Mouse (Mus musculus) embryonic fibroblast, embryonic 13.5 days (primary cell): ENCODE results near the gene Cyb561d2. TPM values are rescaled to one million over a fixed set of nuclear protein-coding genes. Genes with fewer than 3 reads are reported as not detected.
"Not testable (repeated sequence)": the region's sequence is repeated elsewhere in the genome, so short reads cannot be mapped to it uniquely, and the experiment has no call there.

Source experiments
- H3K27ac ChIP-seq: 2 replicates; pipeline ENCODE4 v1.5.1; 2012; ENCODE audit warnings: low read length, control low read depth, inconsistent platforms; ENCODE audit not compliant: insufficient read depth
- H3K4me1 ChIP-seq: 2 replicates; pipeline ENCODE4 v1.6.1; 2011; ENCODE audit warnings: low read length; ENCODE audit not compliant: control insufficient read depth, insufficient read depth
- H3K4me3 ChIP-seq: 2 replicates; pipeline ENCODE4 v1.5.1; 2011; ENCODE audit warnings: mild to moderate bottlenecking, control low read depth, low read length; ENCODE audit not compliant: insufficient read depth
- CTCF ChIP-seq: IDR thresholded peaks from 2 replicates; pipeline ENCODE4 v1.5.1; 2011; ENCODE audit warnings: mild to moderate bottlenecking, control low read depth, low read length, moderate library complexity, borderline replicate concordance; ENCODE audit not compliant: insufficient read depth
- POLR2A ChIP-seq: IDR thresholded peaks from 2 replicates; pipeline ENCODE4 v1.6.1; 2011; ENCODE audit warnings: low read depth, mild to moderate bottlenecking, control low read depth, low read length, moderate library complexity
- polyA plus RNA-seq: library from polyadenylated mRNA; stranded (reverse); fragments of >200 nt; gene quantifications from 2 replicates; pipeline ENCODE4 v1.2.4, GENCODE M21; 2011; ENCODE audit warnings: low read depth; ENCODE audit not compliant: missing spikeins, insufficient read length

Gene Cyb561d2
- polyA plus RNA-seq, 1 experiment, result 18.3 TPM

- Histone ChIP-seq H3K27ac (no peak overlapping the region), H3K4me3 (no peak overlapping the region), H3K4me1 (no peaks in the 10 kb centered on the region)
- no peak for TF ChIP-seq POLR2A
These were observed 30.3 kb upstream of the Cyb561d2 start for GRCm38 (mm10) chr9:107572327-107572662.

- TF ChIP-seq CTCF (no peak), POLR2A (no peak)
- H3K27ac ChIP-seq, result no peak overlapping the region
- no peaks in the 10 kb centered on the region for H3K4me1 ChIP-seq
- no peak overlapping the region for H3K4me3 ChIP-seq
These were observed 29.7 kb upstream of the Cyb561d2 start for GRCm38 (mm10) chr9:107571534-107572326.

- H3K4me1 ChIP-seq, result no peaks in the 10 kb centered on the region
- no peak overlapping the region for H3K27ac ChIP-seq
- TF ChIP-seq POLR2A, result no peak
- no peak overlapping the region for H3K4me3 ChIP-seq
These were observed 28.9 kb upstream of the Cyb561d2 start for GRCm38 (mm10) chr9:107570845-107571244.

GRCm38 (mm10) chr9:107570016-107570415 is 28.0 kb upstream of the Cyb561d2 start:
- Histone ChIP-seq H3K4me3 (peak overlapping the region; percentile 81), H3K27ac (no peak overlapping the region), H3K4me1 (no peaks in the 10 kb centered on the region)
- no peak for TF ChIP-seq POLR2A
- no peak for TF ChIP-seq CTCF

- Histone ChIP-seq H3K4me1 (no peaks in the 10 kb centered on the region), H3K4me3 (peak overlapping the region; percentile 81), H3K27ac (peak overlapping the region; percentile 12; the same call in 1 of the 2 replicates)
- no peak for TF ChIP-seq CTCF
- TF ChIP-seq POLR2A, result no peak
These were observed 27.3 kb upstream of the Cyb561d2 start for GRCm38 (mm10) chr9:107569270-107569669.

GRCm38 (mm10) chr9:107568331-107569261 is 26.6 kb upstream of the Cyb561d2 start:
- peak overlapping the region; percentile 81 for H3K4me3 ChIP-seq
- peaks cover 4% of the 10 kb centered on the region; the same call in 1 of the 2 replicates for H3K4me1 ChIP-seq
- H3K27ac ChIP-seq, result peak overlapping the region; percentile 31; the same call in 1 of the 2 replicates
- TF ChIP-seq CTCF, result no peak
- TF ChIP-seq POLR2A, result peak; percentile 68

GRCm38 (mm10) chr9:107567702-107568319 is 25.8 kb upstream of the Cyb561d2 start, which contains the start of gene Hyal2:
Hyal2 (plus strand) TSS chr9:107567945.
- Histone ChIP-seq H3K27ac (peak within 1 kb of the TSS; percentile 31; the same call in 1 of the 2 replicates), H3K4me1 (peaks cover 4% of the 10 kb centered on the region; the same call in 1 of the 2 replicates)
- TF ChIP-seq CTCF (no peak), POLR2A (no peak)

GRCm38 (mm10) chr9:107566855-107567254 is 24.9 kb upstream of the Cyb561d2 start:
- TF ChIP-seq CTCF (no peak), POLR2A (no peak)
- Histone ChIP-seq H3K4me3 (no peak overlapping the region), H3K4me1 (peaks cover 4% of the 10 kb centered on the region; the same call in 1 of the 2 replicates), H3K27ac (no peak overlapping the region)

More at GRCm38 (mm10) chr9:107567702-107568319, 25.8 kb upstream of the Cyb561d2 start, which contains the start of gene Hyal2:
- peak within 1 kb of the TSS; percentile 81 for H3K4me3 ChIP-seq

- H3K4me3 ChIP-seq, result no peak overlapping the region
- no peak overlapping the region for H3K27ac ChIP-seq
- peaks cover 4% of the 10 kb centered on the region; the same call in 1 of the 2 replicates for H3K4me1 ChIP-seq
- TF ChIP-seq POLR2A, result no peak
- TF ChIP-seq CTCF, result peak; percentile 83; the same call in 1 of the 2 replicates
These were observed 24.2 kb upstream of the Cyb561d2 start for GRCm38 (mm10) chr9:107566041-107566709.

- H3K4me3 ChIP-seq, H3K27ac ChIP-seq, H3K4me1 ChIP-seq: not testable (repeated sequence)
These were observed 23.6 kb upstream of the Cyb561d2 start for GRCm38 (mm10) chr9:107565556-107565955.
